Mouse (Mus musculus): ENCODE results near the gene Dmrtc2. TPM values are rescaled to one million over a fixed set of nuclear protein-coding genes. Genes with fewer than 3 reads are reported as not detected.

Gene Dmrtc2
- polyA plus RNA-seq, 1 experiment from 2014 or later: 0.30 TPM

DNA sequence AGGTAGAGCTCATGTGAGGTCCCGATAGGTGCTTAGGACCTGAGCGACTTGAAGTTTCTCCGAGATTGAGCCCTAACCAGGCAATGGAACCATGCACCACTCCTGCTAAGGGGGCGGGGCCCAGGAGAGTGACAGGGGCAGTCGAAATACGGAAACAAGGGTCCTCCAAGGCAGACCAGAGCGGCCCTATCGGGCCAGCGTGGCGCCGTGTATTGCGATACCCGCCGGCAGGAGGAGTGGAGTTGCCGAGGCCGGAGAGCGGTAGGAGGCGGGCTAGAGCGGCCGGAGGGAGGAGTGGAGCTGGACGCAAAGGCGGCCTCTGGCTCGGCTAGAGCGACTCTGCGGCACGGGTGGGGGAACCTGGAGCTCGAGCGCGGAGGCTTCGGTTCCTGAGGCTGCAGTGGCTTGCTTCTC lies 34.2 kb downstream of the Dmrtc2 start:
- Histone ChIP-seq H3K9ac (ENCODE audit: low read depth, low read length) (peak overlapping the region; percentile 84), H3K36me3 (ENCODE audit: control insufficient read depth, insufficient read depth, low read length) (no peaks in the 10 kb centered on the region), H3K27ac (ENCODE audit: low read depth, low read length) (peak overlapping the region; percentile 77), H3K4me2 (ENCODE audit: low read length) (peak overlapping the region; percentile 79), H3K9me3 (ENCODE audit: control insufficient read depth, low read length) (no peaks in the 10 kb centered on the region), H3K27me3 (replicated peaks; ENCODE audit: control insufficient read depth, insufficient read depth, low read length) (no peaks in the 10 kb centered on the region), H3K4me3 (ENCODE audit: low read length) (peak overlapping the region; percentile 62), H3K4me1 (ENCODE audit: control insufficient read depth, insufficient read depth, low read depth, low read length) (peaks cover 13% of the 10 kb centered on the region)
- ATAC-seq: peak; percentile 98
- under 1% methylated on average over 30 of the region's 30 CpGs for WGBS

DNA sequence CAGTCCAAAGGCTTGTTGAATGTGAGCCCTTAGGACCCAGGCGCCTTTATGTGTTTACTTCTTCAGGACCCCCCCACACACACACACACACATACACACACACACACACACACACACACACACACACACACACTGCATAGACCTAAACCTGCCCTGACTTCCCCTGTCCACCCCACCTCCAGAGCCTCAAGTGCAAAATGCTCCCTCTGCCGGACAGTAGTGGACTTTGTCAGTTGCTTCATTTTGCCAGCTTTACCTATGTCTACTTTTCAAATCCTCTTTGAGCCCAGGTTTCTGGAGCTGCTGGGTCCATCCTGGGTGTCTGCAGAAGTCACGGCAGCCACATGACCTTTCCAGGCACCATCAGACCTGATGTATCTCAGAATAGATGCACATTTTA lies 35.1 kb downstream of the Dmrtc2 start:
- Histone ChIP-seq H3K27me3 (replicated peaks; ENCODE audit: control insufficient read depth, insufficient read depth, low read length) (no peaks in the 10 kb centered on the region), H3K27ac (ENCODE audit: low read depth, low read length) (peak overlapping the region; percentile 77; the same call in 1 of the 2 replicates), H3K4me3 (ENCODE audit: low read length) (peak overlapping the region; percentile 62), H3K9ac (ENCODE audit: low read depth, low read length) (peak overlapping the region; percentile 84; the same call in 1 of the 2 replicates), H3K4me1 (ENCODE audit: control insufficient read depth, insufficient read depth, low read depth, low read length) (peaks cover 13% of the 10 kb centered on the region), H3K9me3 (ENCODE audit: control insufficient read depth, low read length) (no peaks in the 10 kb centered on the region), H3K36me3 (ENCODE audit: control insufficient read depth, insufficient read depth, low read length) (no peaks in the 10 kb centered on the region), H3K4me2 (ENCODE audit: low read length) (peak overlapping the region; percentile 79)
- ATAC-seq: no peak
- 22% methylated on average over 2 of the region's 3 CpGs for WGBS

DNA sequence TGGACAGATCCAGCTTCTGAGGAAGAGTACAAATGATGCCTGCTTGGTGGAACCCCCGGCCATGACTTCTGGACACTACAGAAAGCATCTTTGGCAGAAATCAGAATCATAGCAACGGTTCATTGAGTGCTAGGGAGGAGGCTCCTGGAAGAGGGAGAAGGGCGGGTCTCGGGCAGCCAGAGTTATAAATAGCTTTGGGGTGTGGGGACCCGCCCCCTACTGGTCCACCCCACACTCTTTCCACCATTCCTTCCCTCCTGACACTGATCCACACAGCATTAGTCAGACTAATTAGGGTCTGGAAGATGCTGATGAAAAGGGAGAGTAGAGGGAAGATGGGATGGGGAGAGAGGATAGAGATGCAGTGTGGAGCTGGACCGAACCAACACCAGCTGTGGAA lies 36.7 kb downstream of the Dmrtc2 start:
- Histone ChIP-seq H3K4me3 (ENCODE audit: low read length) (no peak overlapping the region), H3K27ac (ENCODE audit: low read depth, low read length) (no peak overlapping the region), H3K9ac (ENCODE audit: low read depth, low read length) (no peak overlapping the region), H3K4me2 (ENCODE audit: low read length) (no peak overlapping the region), H3K36me3 (ENCODE audit: control insufficient read depth, insufficient read depth, low read length) (no peaks in the 10 kb centered on the region), H3K27me3 (replicated peaks; ENCODE audit: control insufficient read depth, insufficient read depth, low read length) (no peaks in the 10 kb centered on the region), H3K4me1 (ENCODE audit: control insufficient read depth, insufficient read depth, low read depth, low read length) (peaks cover 13% of the 10 kb centered on the region), H3K9me3 (ENCODE audit: control insufficient read depth, low read length) (no peaks in the 10 kb centered on the region)
- 36% methylated on average over 6 of the region's 6 CpGs for WGBS
- ATAC-seq: no peak

DNA sequence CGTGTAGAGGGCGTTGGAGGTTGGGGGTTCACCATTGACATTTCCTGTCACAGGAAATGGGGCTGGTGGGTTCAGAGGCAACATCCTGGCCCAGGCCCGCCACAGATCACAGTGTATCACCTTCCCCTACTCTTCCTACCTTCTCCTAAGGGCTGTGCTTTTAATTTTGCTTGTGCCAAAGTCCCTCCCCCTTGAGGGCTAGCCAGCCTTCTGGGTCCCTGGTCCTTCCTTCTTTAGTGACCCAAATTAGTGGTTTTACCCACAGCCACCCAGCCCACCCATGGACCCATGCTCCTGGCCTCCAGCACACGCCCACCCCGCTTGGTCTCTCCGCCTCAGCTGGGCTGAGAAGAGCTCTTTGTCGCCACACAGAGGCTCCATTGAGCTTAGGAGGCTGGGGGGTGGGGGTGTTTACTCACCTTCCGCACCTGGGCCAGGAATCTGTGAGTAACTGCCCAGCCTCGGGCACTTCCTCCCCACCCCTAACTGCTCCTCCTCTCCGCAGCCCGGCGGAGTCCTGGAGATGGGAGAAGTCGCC lies 37.4 kb downstream of the Dmrtc2 start:
- Histone ChIP-seq H3K4me3 (ENCODE audit: low read length) (no peak overlapping the region), H3K9me3 (ENCODE audit: control insufficient read depth, low read length) (no peaks in the 10 kb centered on the region), H3K4me2 (ENCODE audit: low read length) (no peak overlapping the region), H3K9ac (ENCODE audit: low read depth, low read length) (0 out of 2 replicates have a peak overlapping the region, but pooled peaks have one; percentile 4), H3K36me3 (ENCODE audit: control insufficient read depth, insufficient read depth, low read length) (no peaks in the 10 kb centered on the region), H3K27ac (ENCODE audit: low read depth, low read length) (no peak overlapping the region), H3K27me3 (replicated peaks; ENCODE audit: control insufficient read depth, insufficient read depth, low read length) (no peaks in the 10 kb centered on the region), H3K4me1 (ENCODE audit: control insufficient read depth, insufficient read depth, low read depth, low read length) (peaks cover 13% of the 10 kb centered on the region)
- 43% methylated on average over 13 of the region's 13 CpGs for WGBS
- no peak for ATAC-seq

DNA sequence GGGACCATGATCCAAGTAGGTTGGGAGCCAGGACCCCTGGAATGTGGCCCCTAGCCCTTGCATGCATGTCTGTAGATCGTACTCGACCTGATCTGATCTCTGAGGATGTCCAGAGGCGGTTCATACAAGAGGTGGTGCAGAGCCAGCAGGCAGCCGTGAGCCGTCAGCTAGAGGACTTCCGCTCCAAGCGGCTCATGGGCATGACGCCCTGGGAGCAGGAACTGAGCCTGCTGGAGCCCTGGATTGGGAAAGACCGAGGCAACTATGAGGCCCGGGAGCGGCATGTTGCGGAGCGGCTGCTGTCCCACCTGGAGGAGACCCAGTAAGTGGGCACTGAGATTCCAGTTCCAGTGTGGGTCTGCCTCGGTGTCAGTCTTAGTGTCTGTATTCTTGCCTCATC lies 42.6 kb downstream of the Dmrtc2 start:
- no peaks in the 10 kb centered on the region for H3K4me1 ChIP-seq (ENCODE audit: control insufficient read depth, insufficient read depth, low read depth, low read length)
- H3K9ac ChIP-seq (ENCODE audit: low read depth, low read length): no peak overlapping the region
- H3K9me3 ChIP-seq (ENCODE audit: control insufficient read depth, low read length): no peaks in the 10 kb centered on the region
- H3K36me3 ChIP-seq (ENCODE audit: control insufficient read depth, insufficient read depth, low read length): peaks cover 15% of the 10 kb centered on the region
- 97% methylated on average over 14 of the region's 14 CpGs for WGBS
- no peak overlapping the region for H3K4me2 ChIP-seq (ENCODE audit: low read length)
- no peak for ATAC-seq
- H3K27ac ChIP-seq (ENCODE audit: low read depth, low read length): no peak overlapping the region
- no peak overlapping the region for H3K4me3 ChIP-seq (ENCODE audit: low read length)
- H3K27me3 ChIP-seq (replicated peaks; ENCODE audit: control insufficient read depth, insufficient read depth, low read length): no peaks in the 10 kb centered on the region

DNA sequence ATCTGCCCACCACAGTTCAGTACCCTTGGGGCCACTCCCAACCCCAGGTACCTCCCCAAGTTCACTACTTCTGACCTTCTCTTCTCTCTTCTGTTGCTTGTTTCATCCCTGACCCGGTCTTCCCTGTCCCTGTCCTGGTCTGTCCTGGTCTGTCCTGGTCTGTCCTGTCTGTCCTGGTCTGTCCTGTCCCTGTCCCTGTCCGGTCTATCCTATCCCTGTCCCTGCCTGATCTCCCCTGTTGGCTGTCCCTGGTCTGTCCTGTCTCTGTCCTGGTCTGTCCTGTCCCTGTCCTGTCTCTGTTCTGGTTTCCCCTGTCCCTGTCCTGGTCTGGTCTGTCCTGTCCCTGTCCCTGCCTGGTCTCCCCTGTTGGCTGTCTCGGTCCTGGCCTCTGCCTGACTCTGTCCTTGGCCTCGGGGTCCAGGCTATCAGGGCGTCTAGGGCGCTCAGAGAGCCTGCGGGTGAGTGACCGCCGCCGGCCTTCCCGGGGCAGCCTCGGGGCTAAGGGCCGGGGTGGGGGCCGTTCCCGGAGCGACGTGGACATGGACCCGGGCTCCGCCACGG lies 49.0 kb downstream of the Dmrtc2 start:
- no peaks in the 10 kb centered on the region for H3K9me3 ChIP-seq (ENCODE audit: control insufficient read depth, low read length)
- H3K4me2 ChIP-seq (ENCODE audit: low read length): no peak overlapping the region
- H3K9ac ChIP-seq (ENCODE audit: low read depth, low read length): no peak overlapping the region
- H3K27ac ChIP-seq (ENCODE audit: low read depth, low read length): no peak overlapping the region
- ATAC-seq: no peak
- WGBS: 91% methylated on average over 20 of the region's 20 CpGs
- no peaks in the 10 kb centered on the region for H3K27me3 ChIP-seq (replicated peaks; ENCODE audit: control insufficient read depth, insufficient read depth, low read length)
- no peak overlapping the region for H3K4me3 ChIP-seq (ENCODE audit: low read length)
- peaks cover 50% of the 10 kb centered on the region for H3K36me3 ChIP-seq (ENCODE audit: control insufficient read depth, insufficient read depth, low read length)
- H3K4me1 ChIP-seq (ENCODE audit: control insufficient read depth, insufficient read depth, low read depth, low read length): no peaks in the 10 kb centered on the region

DNA sequence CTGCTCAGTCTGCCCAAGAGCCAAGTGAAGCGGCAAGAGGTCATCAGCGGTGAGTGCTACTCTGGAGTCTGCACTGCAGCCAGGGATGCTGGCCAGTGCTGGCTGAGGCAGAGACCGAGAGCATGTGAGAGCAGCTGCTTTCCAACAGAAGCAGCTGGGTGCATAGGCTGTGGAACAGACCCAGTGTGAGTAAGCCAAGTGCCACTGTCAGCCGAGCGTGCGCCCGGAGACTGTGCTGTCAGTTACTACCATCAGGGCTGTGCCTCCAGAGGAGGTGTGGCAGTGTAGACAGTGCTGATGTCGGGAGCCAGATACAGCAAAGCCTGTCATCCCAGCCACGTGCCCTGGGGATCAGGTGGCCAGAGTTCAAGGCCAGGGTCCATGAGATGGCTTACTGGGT lies 49.9 kb downstream of the Dmrtc2 start:
- Histone ChIP-seq H3K4me2 (ENCODE audit: low read length) (no peak overlapping the region), H3K9me3 (ENCODE audit: control insufficient read depth, low read length) (no peaks in the 10 kb centered on the region), H3K9ac (ENCODE audit: low read depth, low read length) (no peak overlapping the region), H3K36me3 (ENCODE audit: control insufficient read depth, insufficient read depth, low read length) (peaks cover 56% of the 10 kb centered on the region), H3K4me1 (ENCODE audit: control insufficient read depth, insufficient read depth, low read depth, low read length) (no peaks in the 10 kb centered on the region), H3K27ac (ENCODE audit: low read depth, low read length) (peak overlapping the region; percentile 29; the same call in 1 of the 2 replicates), H3K4me3 (ENCODE audit: low read length) (no peak overlapping the region), H3K27me3 (replicated peaks; ENCODE audit: control insufficient read depth, insufficient read depth, low read length) (no peaks in the 10 kb centered on the region)
- peak; percentile 54 for ATAC-seq
- WGBS: 79% methylated on average over 9 of the region's 9 CpGs

Other genes with a start within 250 kb of the Dmrtc2 start
- gene Lypd3, start 233.5 kb upstream of the Dmrtc2 start, polyA plus RNA-seq (2015; fragmentation: Nextera tagmentation; extraction: Ambion mirVana): 0.76 and 0.78 TPM in 2 replicates
- gene Tex101, start 193.4 kb upstream of the Dmrtc2 start, polyA plus RNA-seq (2015; fragmentation: Nextera tagmentation; extraction: Ambion mirVana): not detected in 2 replicates
- gene BC049730, start 160.8 kb upstream of the Dmrtc2 start, polyA plus RNA-seq (2015; fragmentation: Nextera tagmentation; extraction: Ambion mirVana): not detected in 2 replicates
- not detected in 2 replicates for gene Gm4763, start 143.1 kb upstream of the Dmrtc2 start, polyA plus RNA-seq (2015; fragmentation: Nextera tagmentation; extraction: Ambion mirVana)
- 0.20 and 0.52 TPM in 2 replicates for gene Cd177, start 109.7 kb upstream of the Dmrtc2 start, polyA plus RNA-seq (2015; fragmentation: Nextera tagmentation; extraction: Ambion mirVana)
- 0.40 and 0.69 TPM in 2 replicates for gene Ceacam10, start 92.9 kb upstream of the Dmrtc2 start, polyA plus RNA-seq (2015; fragmentation: Nextera tagmentation; extraction: Ambion mirVana)
- gene Gm9844, start 7.8 kb upstream of the Dmrtc2 start, polyA plus RNA-seq (2015; fragmentation: Nextera tagmentation; extraction: Ambion mirVana): 21.4 and 53.5 TPM in 2 replicates
- 0.21 and 0.29 TPM in 2 replicates for gene Lypd4, start 116 bp upstream of the Dmrtc2 start, polyA plus RNA-seq (2015; fragmentation: Nextera tagmentation; extraction: Ambion mirVana)
- gene Rps19, start 14.3 kb downstream of the Dmrtc2 start, polyA plus RNA-seq (2015; fragmentation: Nextera tagmentation; extraction: Ambion mirVana): 1,005 and 1,089 TPM in 2 replicates
- gene Cd79a, start 27.3 kb downstream of the Dmrtc2 start, polyA plus RNA-seq (2015; fragmentation: Nextera tagmentation; extraction: Ambion mirVana): 0.34 and 0.39 TPM in 2 replicates
- gene Arhgef1, start 32.9 kb downstream of the Dmrtc2 start, polyA plus RNA-seq (2015; fragmentation: Nextera tagmentation; extraction: Ambion mirVana): 47.0 and 62.1 TPM in 2 replicates
- 4.6 and 5.2 TPM in 2 replicates for gene Gm4881, start 74.4 kb downstream of the Dmrtc2 start, polyA plus RNA-seq (2015; fragmentation: Nextera tagmentation; extraction: Ambion mirVana)
- gene Rabac1, start 102.7 kb downstream of the Dmrtc2 start, polyA plus RNA-seq (2015; fragmentation: Nextera tagmentation; extraction: Ambion mirVana): 345 and 404 TPM in 2 replicates
- 678 and 702 TPM in 2 replicates for gene Atp1a3, start 135.9 kb downstream of the Dmrtc2 start, polyA plus RNA-seq (2015; fragmentation: Nextera tagmentation; extraction: Ambion mirVana)
- 12.5 and 15.8 TPM in 2 replicates for gene Grik5, start 202.3 kb downstream of the Dmrtc2 start, polyA plus RNA-seq (2015; fragmentation: Nextera tagmentation; extraction: Ambion mirVana)
- gene Zfp574, start 202.5 kb downstream of the Dmrtc2 start, polyA plus RNA-seq (2015; fragmentation: Nextera tagmentation; extraction: Ambion mirVana): 30.0 and 39.7 TPM in 2 replicates